Mouse (Mus musculus) liver, adult 2 months (tissue): ENCODE measurements around the gene Nfe2. TPM values are rescaled to one million over a fixed set of nuclear protein-coding genes. Genes with fewer than 3 reads are reported as not detected.
"Not testable (repeated sequence)": the region's sequence is repeated elsewhere in the genome, so short reads cannot be mapped to it uniquely, and the experiment has no call there.

ENCODE experiments used
- DNase-seq: peaks from one replicate; pipeline ENCODE4 v3.0.0-alpha.2; 2011; ENCODE audit warnings: low read depth, low spot score; ENCODE audit errors: extremely low read depth
- H3K27ac ChIP-seq: fragments of 200-500 bp; replicated peaks from 2 replicates; pipeline ENCODE4 v1.5.1; 2012; ENCODE audit warnings: low read depth, mild to moderate bottlenecking, control low read depth, inconsistent platforms, low read length; ENCODE audit not compliant: insufficient read depth
- H3K27me3 ChIP-seq: fragments of 200-500 bp; 2 replicates; pipeline ENCODE4 v1.6.1; 2012; ENCODE audit warnings: mild to moderate bottlenecking, moderate library complexity, low read length, inconsistent platforms; ENCODE audit not compliant: control insufficient read depth, insufficient read depth
- H3K36me3 ChIP-seq: fragments of 200-500 bp; 2 replicates; pipeline ENCODE4 v1.6.1; 2012; ENCODE audit warnings: low read length, inconsistent platforms; ENCODE audit not compliant: control insufficient read depth, insufficient read depth
- H3K4me1 ChIP-seq: fragments of 200-500 bp; 2 replicates; pipeline ENCODE4 v1.6.1; 2011; ENCODE audit warnings: low read length; ENCODE audit not compliant: control insufficient read depth, insufficient read depth
- H3K4me3 ChIP-seq: fragments of 200-500 bp; 2 replicates; pipeline ENCODE4 v1.5.1; 2011; ENCODE audit warnings: low read depth, mild to moderate bottlenecking, control low read depth, low read length, moderate library complexity; ENCODE audit not compliant: insufficient read depth
- H3K79me2 ChIP-seq: fragments of 200-500 bp; 2 replicates; pipeline ENCODE4 v1.6.1; 2012; ENCODE audit warnings: inconsistent platforms, mild to moderate bottlenecking, low read length, moderate library complexity; ENCODE audit not compliant: control insufficient read depth, insufficient read depth
- H3K9ac ChIP-seq: fragments of 200-500 bp; 2 replicates; pipeline ENCODE4 v1.6.1; 2012; ENCODE audit warnings: low read depth, mild to moderate bottlenecking, control low read depth, inconsistent platforms, low read length
- CTCF ChIP-seq: fragments of 200-500 bp; IDR thresholded peaks from 2 replicates; pipeline ENCODE4 v1.5.1; 2011; ENCODE audit warnings: low read depth, low read length, control low read depth
- POLR2A ChIP-seq: fragments of 200-500 bp; IDR thresholded peaks from 2 replicates; pipeline ENCODE4 v1.6.1; 2011; ENCODE audit warnings: low read length, control low read depth; ENCODE audit not compliant: insufficient read depth; ENCODE audit errors: extremely low read depth
- WGBS: fragments of 180-500 bp; shearing (Covaris S2); methylation state at CpG from one replicate; pipeline ENCODE4 v1.1.7; 2018; 5-methylcytosine and 5-hydroxymethylcytosine counted together
- polyA plus RNA-seq: library from polyadenylated mRNA; depleted of rRNA; stranded (reverse); fragments of >200 nt; gene quantifications from 2 replicates; pipeline ENCODE4 v1.2.3, GENCODE M21; 2012
- total RNA-seq: library from RNA; depleted of rRNA; stranded (reverse); fragments of >200 nt; gene quantifications from 2 replicates; pipeline ENCODE4 v1.2.3, GENCODE M21; 2014

The Nfe2 gene
- total and polyA plus RNA-seq, 2 experiments, result 0.74 to 4.9 TPM

DNA sequence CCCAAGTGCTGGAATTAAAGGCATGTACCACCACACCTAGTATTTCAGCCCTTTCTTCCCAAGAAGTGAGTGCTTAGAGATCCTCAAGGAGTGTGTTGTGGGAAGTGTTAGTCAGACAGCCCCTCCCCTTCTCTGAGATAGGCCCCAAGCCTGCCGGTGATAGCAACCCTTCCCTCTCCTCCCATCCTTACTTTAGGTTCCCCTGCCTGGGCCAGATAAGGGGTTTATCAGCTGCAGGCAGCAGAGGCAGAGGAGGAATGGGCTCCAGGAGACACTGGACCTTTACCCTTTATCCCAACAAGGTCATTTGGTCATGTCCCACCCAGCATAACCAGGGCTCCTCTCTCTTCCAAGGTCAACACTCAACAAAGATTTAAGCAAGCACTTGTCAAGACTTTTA, 6.6 kb downstream of the Nfe2 start:
- Histone ChIP-seq H3K79me2 (no peaks in the 10 kb centered on the region), H3K4me1 (peaks cover 2% of the 10 kb centered on the region; the same call in 1 of the 2 replicates), H3K4me3 (no peak overlapping the region), H3K36me3 (peaks cover 17% of the 10 kb centered on the region), H3K9ac (no peak overlapping the region), H3K27me3 (no peaks in the 10 kb centered on the region), H3K27ac (no peak overlapping the region)
- TF ChIP-seq CTCF (no peak), POLR2A (no peak)
- DNase-seq, result no peak
- WGBS, result 59% methylated on average over 1 of the region's 1 CpGs

DNA sequence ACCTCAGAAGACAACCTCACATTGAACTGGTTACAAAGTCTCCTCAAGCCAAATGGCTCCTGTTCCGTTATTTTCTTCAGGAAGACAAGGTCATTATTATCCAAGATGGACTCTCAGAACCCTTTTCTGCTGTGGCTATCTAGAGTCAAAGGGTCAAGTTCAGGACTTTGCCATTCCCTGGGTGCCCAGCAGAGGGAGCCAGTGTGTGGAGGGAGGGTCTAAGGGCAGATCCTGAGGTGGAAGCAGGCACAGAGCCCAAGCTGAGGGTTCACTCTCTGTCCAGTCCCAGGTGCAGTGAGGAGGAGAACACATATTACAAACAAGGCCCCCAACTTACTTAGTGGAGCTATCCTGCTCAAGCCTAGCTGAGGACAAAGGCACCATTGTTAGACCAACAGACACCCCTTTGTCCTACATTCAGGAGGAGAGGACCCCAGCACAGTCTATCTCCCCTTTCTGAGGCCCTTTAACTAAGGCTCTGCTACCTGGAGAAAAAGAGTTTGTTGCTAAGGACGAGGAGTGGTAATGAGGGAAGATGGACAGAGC, 7.9 kb downstream of the Nfe2 start:
- Histone ChIP-seq H3K9ac (no peak overlapping the region), H3K27ac (no peak overlapping the region), H3K4me3 (no peak overlapping the region), H3K27me3 (no peaks in the 10 kb centered on the region), H3K79me2 (no peaks in the 10 kb centered on the region), H3K4me1 (peaks cover 2% of the 10 kb centered on the region; the same call in 1 of the 2 replicates), H3K36me3 (peaks cover 28% of the 10 kb centered on the region)
- DNase-seq, result peak; percentile 78
- no peak for TF ChIP-seq POLR2A
- TF ChIP-seq CTCF, result peak; percentile 98
- 32% methylated on average over 2 of the region's 2 CpGs for WGBS

DNA sequence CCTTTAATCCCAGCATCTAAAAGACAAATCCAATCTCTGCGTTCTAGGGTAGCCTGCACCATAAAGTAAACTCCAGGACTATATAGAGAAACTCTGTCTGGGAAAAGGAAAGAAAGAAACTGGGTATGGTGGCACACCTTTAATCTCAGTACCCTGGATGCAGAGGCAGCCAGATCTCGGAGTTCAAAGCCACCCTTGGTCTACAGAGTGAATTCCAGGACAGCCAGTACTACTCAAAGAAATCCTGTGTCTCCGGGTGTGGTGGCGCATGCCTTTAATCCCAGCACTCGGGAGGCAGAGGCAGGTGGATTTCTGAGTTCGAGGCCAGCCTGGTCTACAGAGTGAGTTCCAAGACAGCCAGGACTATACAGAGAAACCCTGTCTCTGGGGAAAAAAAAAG, 8.7 kb downstream of the Nfe2 start:
- H3K79me2 ChIP-seq, H3K9ac ChIP-seq, H3K27me3 ChIP-seq, H3K27ac ChIP-seq, DNase-seq, H3K4me3 ChIP-seq, H3K4me1 ChIP-seq: not testable (repeated sequence)
- peaks cover 33% of the 10 kb centered on the region for H3K36me3 ChIP-seq
- 87% methylated on average over 6 of the region's 6 CpGs for WGBS

DNA sequence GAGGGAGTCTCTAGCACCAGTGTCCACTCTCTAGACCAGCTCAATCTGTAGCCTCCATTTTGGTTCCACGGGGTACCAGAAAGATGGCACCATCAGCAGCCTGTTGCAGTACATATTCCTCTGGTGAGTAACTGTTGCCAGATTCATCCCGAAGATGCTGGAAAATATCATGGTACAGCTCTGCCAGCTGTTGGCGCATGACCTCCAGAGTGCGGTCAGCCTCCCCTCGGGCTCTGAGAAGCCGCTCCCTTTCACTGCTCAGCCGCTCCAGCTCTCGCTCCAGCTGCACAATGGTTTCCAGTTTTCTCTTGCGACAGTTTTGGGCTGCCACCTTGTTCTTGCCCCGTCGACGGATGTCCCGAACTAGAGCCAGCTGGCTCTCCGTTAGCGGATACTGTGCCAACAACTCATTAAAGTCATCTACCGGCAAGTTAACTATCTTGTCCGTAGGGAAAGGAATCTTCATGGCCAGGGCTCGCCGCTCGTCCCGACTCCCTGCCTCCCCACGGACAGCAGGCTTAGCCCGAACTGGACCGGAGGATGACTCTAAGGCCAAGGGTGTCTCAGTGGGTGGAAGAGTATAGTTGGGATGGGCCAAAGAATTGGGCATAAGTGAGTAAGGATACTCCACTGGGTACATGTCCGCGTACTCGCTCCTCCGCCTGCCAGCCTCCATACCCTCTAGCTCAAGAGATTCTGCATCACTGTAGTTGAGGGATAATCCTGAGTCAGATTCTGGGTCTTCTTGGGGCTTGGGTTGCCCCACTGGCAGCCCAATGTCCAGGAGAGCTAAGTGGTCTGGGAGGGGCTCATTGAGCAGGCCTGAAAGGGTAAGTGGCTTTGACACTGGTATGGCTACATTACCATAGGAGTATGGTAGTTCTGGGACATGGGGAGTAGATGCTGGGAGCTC, 9.5 kb downstream of the Nfe2 start:
- H3K36me3 ChIP-seq, result peaks cover 37% of the 10 kb centered on the region
- H3K79me2 ChIP-seq, result no peaks in the 10 kb centered on the region
- no peaks in the 10 kb centered on the region for H3K27me3 ChIP-seq
- H3K9ac ChIP-seq, result no peak overlapping the region
- no peak overlapping the region for H3K4me3 ChIP-seq
- TF ChIP-seq POLR2A, result no peak
- TF ChIP-seq CTCF, result no peak
- peaks cover 2% of the 10 kb centered on the region; the same call in 1 of the 2 replicates for H3K4me1 ChIP-seq
- peak; percentile 68 for DNase-seq
- H3K27ac ChIP-seq, result no peak overlapping the region
- 51% methylated on average over 28 of the region's 28 CpGs for WGBS

DNA sequence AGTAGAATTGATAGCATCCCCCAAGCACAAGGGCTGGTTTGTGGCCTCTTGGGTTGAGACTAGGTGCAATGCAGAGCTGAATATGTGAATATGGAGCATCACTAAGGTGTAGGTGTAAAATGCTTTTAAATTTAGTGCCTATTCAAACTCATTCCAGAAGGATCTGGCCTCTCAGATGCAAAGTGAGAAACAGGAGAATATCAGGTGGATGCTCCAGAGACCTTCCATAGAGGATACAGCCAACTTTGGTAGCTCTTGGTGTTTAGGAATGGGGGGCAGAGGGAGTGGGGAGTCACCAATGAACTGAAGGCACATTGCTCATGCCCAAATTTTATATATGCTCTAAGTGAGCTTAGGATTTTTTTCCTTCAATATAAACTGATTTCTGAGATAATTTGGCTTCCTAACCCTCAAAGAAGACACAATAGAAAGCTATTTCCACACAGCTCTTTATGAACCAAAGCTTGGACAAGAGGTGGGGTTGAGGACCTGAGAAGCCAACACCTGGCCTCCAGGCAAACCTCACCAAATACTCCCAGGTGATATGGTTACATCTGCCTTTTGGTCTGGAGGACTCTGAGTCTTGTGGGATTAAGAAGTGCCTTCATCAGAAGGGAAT, 10.3 kb downstream of the Nfe2 start:
- Histone ChIP-seq H3K36me3 (peaks cover 44% of the 10 kb centered on the region), H3K27me3 (no peaks in the 10 kb centered on the region), H3K27ac (no peak overlapping the region), H3K79me2 (no peaks in the 10 kb centered on the region; the same call in 1 of the 2 replicates), H3K9ac (no peak overlapping the region), H3K4me3 (no peak overlapping the region), H3K4me1 (peaks cover 4% of the 10 kb centered on the region; the same call in 1 of the 2 replicates)
- DNase-seq, result no peak
- no peak for TF ChIP-seq POLR2A
- no peak for TF ChIP-seq CTCF
